Mouse (Mus musculus) C2C12 (cell line): ENCODE results near the gene Oxtr. TPM values are rescaled to one million over a fixed set of nuclear protein-coding genes. Genes with fewer than 3 reads are reported as not detected.
A peak's percentile ranks its signal among the peaks of the same experiment; 100 is the strongest.

Experiments
- H3K27me3 ChIP-seq: one replicate; pipeline ENCODE4 v1.6.1; 2011; ENCODE audit not compliant: control insufficient read depth, insufficient read depth, insufficient read length
- H3K36me3 ChIP-seq: one replicate; pipeline ENCODE4 v1.6.1; 2011; ENCODE audit not compliant: control insufficient read depth, insufficient read depth
- H3K4me3 ChIP-seq: one replicate; pipeline ENCODE4 v1.5.1; 2011; ENCODE audit warnings: mild to moderate bottlenecking, control low read depth; ENCODE audit not compliant: poor library complexity, insufficient read depth, severe bottlenecking
- H3K79me2 ChIP-seq: one replicate; pipeline ENCODE4 v1.6.1; 2011; ENCODE audit not compliant: control insufficient read depth, insufficient read depth
- H3K79me3 ChIP-seq: one replicate; pipeline ENCODE4 v1.6.1; 2011; ENCODE audit warnings: low read depth, control low read depth
- H3ac ChIP-seq: one replicate; pipeline ENCODE3; 2011; ENCODE audit warnings: low read depth; ENCODE audit not compliant: control insufficient read depth, insufficient read length
- CEBPB ChIP-seq: IDR thresholded peaks from one replicate; pipeline ENCODE4 v1.6.1; 2011; ENCODE audit warnings: low read depth, mild to moderate bottlenecking, control low read depth, moderate library complexity
- CTCF ChIP-seq: IDR thresholded peaks from one replicate; pipeline ENCODE4 v1.5.1; 2011; ENCODE audit not compliant: control insufficient read depth, insufficient read depth, insufficient read length
- FOSL1 ChIP-seq: IDR thresholded peaks from one replicate; pipeline ENCODE4 v1.8.0; 2011; ENCODE audit warnings: mild to moderate bottlenecking, low read length; ENCODE audit not compliant: poor library complexity, insufficient read depth, severe bottlenecking
- MAX ChIP-seq: IDR thresholded peaks from one replicate; pipeline ENCODE4 v1.6.1; 2011; ENCODE audit warnings: mild to moderate bottlenecking, control low read depth
- MYOD1 ChIP-seq: IDR thresholded peaks from one replicate; pipeline ENCODE4 v1.6.1; 2011; ENCODE audit warnings: low read depth; ENCODE audit not compliant: control insufficient read depth, insufficient read length
- MYOG ChIP-seq: IDR thresholded peaks from one replicate; pipeline ENCODE4 v1.6.1; 2011; ENCODE audit not compliant: control insufficient read depth, insufficient read length; ENCODE audit errors: extremely low read depth
- USF1 ChIP-seq: IDR thresholded peaks from one replicate; pipeline ENCODE4 v1.6.1; 2011; ENCODE audit warnings: low read depth, mild to moderate bottlenecking, control low read depth, moderate library complexity
- polyA plus RNA-seq: library from polyadenylated mRNA; unstranded; fragments of >200 nt; fragmentation: generic; extraction: Trizol; gene quantifications from one replicate; pipeline ENCODE4 v1.2.1, GENCODE M21; 2012; ENCODE audit warnings: missing spikeins

The Oxtr gene
- polyA plus RNA-seq, 1 experiment, result 0.04 TPM

- Histone ChIP-seq H3ac (no peak overlapping the region), H3K79me3 (no peaks in the 10 kb centered on the region), H3K27me3 (no peaks in the 10 kb centered on the region), H3K79me2 (no peaks in the 10 kb centered on the region), H3K36me3 (no peaks in the 10 kb centered on the region), H3K4me3 (no peak overlapping the region)
- no peak for TF ChIP-seq CEBPB
- TF ChIP-seq FOSL1, result no peak
- TF ChIP-seq USF1, result no peak
- TF ChIP-seq MYOD1, result no peak
- TF ChIP-seq MYOG, result no peak
- TF ChIP-seq CTCF, result no peak
- no peak for TF ChIP-seq MAX
Observed at GRCm38 (mm10) chr6:112501156-112501555, 11.4 kb upstream of the Oxtr start.

- Histone ChIP-seq H3K4me3 (no peak overlapping the region), H3K79me2 (no peaks in the 10 kb centered on the region), H3K27me3 (no peaks in the 10 kb centered on the region), H3K36me3 (no peaks in the 10 kb centered on the region), H3ac (no peak overlapping the region), H3K79me3 (no peaks in the 10 kb centered on the region)
- TF ChIP-seq CTCF (no peak), USF1 (no peak), CEBPB (no peak), FOSL1 (no peak), MYOD1 (no peak), MAX (no peak), MYOG (no peak)
Observed at GRCm38 (mm10) chr6:112499456-112499855, 9.7 kb upstream of the Oxtr start.

DNA sequence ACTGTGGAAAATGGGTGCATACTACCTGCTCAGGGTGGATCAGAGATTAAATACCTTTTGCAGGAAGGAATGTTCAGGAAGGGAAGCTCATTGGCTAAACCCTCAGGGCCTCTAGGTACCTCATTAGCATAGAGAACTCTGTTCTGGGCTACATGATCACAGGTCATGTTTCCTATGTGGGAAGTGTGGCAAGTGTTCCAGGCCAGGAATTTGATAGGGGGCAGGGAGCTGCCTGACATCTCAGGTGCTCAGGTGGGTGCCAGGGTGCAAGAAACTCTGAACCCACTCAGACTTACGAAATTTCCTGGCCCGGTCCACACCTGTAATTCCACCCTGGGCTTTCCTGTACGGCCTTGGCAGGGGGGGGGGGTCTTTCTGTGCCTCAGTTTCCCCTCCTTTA is 9.0 kb upstream of the Oxtr start:
- Histone ChIP-seq H3K36me3 (no peaks in the 10 kb centered on the region), H3K79me2 (no peaks in the 10 kb centered on the region), H3K79me3 (no peaks in the 10 kb centered on the region), H3K4me3 (no peak overlapping the region), H3K27me3 (no peaks in the 10 kb centered on the region), H3ac (no peak overlapping the region)
- no peak for TF ChIP-seq MYOG

DNA sequence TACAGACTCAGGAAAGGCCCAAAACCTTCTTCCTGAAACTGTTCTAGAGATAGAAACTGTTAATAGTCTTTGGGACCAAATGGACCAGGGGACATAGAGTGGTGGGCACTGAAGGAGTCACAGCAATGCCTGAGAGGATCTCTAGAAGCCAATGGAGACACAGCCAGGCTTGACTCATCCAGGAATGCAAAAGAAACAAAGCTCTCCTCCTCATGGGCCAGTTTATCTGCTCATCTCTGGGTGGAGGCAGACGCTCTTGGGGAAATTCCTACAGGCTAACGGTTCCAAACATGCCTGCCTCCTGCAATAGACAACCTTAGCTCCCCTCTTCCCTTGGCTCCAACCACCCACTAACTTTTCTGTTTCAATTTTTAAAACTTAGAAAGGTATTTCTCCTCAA is 7.7 kb upstream of the Oxtr start:
- H3K4me3 ChIP-seq, result no peak overlapping the region

DNA sequence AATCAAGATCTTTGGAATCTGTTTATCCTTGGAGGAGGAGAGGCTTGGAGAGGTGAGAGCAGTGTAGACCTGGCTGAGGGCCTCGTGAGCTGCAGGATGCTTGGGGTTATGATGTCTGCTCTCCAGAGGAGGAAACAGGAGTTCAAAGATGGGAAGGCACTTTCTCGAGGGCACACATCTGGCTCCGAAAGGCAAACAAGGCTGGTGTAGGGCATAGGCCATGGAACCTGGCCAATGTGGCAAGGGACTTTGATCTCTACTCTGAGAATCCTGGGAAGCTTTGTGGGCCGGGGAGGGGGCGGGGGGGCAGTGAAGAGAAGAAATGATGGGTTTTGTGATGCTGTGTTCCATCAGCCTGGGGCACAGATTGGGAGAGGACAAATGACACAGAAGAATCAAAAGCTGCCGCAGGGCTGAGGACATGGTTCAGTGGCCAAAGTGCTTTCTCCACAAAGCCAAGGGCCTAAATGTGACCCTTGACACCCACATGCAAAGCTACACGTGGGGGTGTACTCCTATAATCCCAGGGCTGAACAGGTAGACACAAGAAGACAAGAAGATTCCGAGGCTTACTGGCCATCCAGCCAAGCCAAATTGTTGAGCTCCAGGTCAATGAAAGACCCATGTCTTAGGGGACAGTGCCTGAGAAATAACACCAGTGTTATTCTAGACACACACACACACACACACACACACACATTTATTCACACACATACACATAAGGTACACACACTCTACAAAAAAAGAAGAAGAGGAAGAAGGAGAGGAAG is 6.7 kb upstream of the Oxtr start:
- Histone ChIP-seq H3K79me2 (no peaks in the 10 kb centered on the region), H3ac (no peak overlapping the region), H3K27me3 (no peaks in the 10 kb centered on the region), H3K36me3 (no peaks in the 10 kb centered on the region), H3K4me3 (no peak overlapping the region), H3K79me3 (no peaks in the 10 kb centered on the region)
- TF ChIP-seq USF1 (no peak), MYOG (no peak), CTCF (no peak), FOSL1 (no peak), MAX (no peak), CEBPB (no peak), MYOD1 (no peak)

More for the DNA sequence above, 7.7 kb upstream of the Oxtr start:
- Histone ChIP-seq H3K79me2 (no peaks in the 10 kb centered on the region), H3K36me3 (no peaks in the 10 kb centered on the region), H3ac (no peak overlapping the region), H3K79me3 (no peaks in the 10 kb centered on the region), H3K27me3 (no peaks in the 10 kb centered on the region)
- TF ChIP-seq MYOG (no peak), CEBPB (no peak)

DNA sequence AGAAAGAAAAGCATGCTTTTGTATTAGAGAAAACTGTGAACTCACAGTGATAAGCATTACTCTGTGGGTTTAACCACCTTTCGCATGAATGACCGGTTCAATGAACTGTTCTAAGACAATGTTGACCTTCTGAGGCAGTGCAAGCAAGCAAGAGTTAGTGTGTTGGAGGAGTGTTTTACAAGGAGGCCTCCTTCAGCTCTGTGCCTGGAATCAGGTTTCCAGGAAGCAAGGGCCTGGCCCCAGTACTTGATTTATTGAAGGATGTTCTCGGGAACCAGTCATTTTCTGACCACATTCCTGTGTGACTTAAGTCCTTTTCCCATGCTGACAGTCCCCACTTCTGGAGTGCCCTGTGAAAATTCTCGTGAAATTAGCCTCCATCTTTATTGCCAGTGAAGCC is 5.5 kb upstream of the Oxtr start:
- Histone ChIP-seq H3K79me2 (no peaks in the 10 kb centered on the region), H3K36me3 (no peaks in the 10 kb centered on the region), H3K4me3 (no peak overlapping the region), H3ac (no peak overlapping the region), H3K79me3 (no peaks in the 10 kb centered on the region), H3K27me3 (peaks cover 1% of the 10 kb centered on the region)
- TF ChIP-seq CEBPB (no peak), CTCF (no peak), FOSL1 (no peak), MAX (no peak), MYOG (no peak)

DNA sequence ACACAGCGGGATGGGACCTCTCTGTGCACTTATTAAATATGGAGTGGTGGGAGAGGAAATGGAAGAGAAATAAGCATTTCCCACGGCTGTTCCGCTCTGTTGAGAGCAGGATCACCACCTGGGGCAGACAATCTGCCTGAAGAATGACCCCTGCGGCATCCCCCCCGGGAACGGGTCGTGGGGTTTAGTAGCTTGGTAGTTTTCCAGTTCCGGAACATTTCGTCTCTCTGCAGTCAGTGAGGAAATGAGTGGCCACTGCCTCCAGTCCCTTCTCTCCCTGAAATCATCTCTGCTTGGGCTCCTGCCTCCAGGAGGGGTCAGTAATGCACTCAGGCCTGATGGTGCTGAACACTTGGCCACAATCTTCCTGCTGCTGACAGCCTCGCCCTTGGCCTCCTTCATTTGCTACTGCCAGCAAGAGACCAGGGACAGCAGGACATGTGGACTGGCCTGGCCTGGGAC is 4.9 kb upstream of the Oxtr start:
- Histone ChIP-seq H3K79me2 (no peaks in the 10 kb centered on the region), H3ac (no peak overlapping the region), H3K79me3 (no peaks in the 10 kb centered on the region), H3K27me3 (peaks cover 7% of the 10 kb centered on the region), H3K36me3 (no peaks in the 10 kb centered on the region), H3K4me3 (no peak overlapping the region)
- TF ChIP-seq MYOG, result no peak
- TF ChIP-seq CTCF, result peak; percentile 17
- TF ChIP-seq MYOD1, result no peak
- no peak for TF ChIP-seq FOSL1
- TF ChIP-seq MAX, result no peak
